Mouse (Mus musculus) right cerebral cortex, adult 18-20 months (tissue): ENCODE measurements around the gene Atf7ip.

Experiments used
- DNase-seq: peaks from one replicate; pipeline ENCODE4 v3.0.0; 2022; ENCODE audit warnings: mixed read lengths

Gene Atf7ip

GRCm38 (mm10) chr6:136525567-136525966, 19.6 kb downstream of the Atf7ip start:
- DNase-seq: no peak

GRCm38 (mm10) chr6:136529156-136529555, 23.2 kb downstream of the Atf7ip start:
- no peak for DNase-seq

GRCm38 (mm10) chr6:136531792-136532230, 25.8 kb downstream of the Atf7ip start:
- no peak for DNase-seq

- DNase-seq: peak; percentile 72
These were observed 26.7 kb downstream of the Atf7ip start for GRCm38 (mm10) chr6:136532535-136533291.

- no peak for DNase-seq
These were observed 27.8 kb downstream of the Atf7ip start for GRCm38 (mm10) chr6:136533804-136534203.

GRCm38 (mm10) chr6:136534444-136534843, 28.5 kb downstream of the Atf7ip start:
- DNase-seq: no peak

GRCm38 (mm10) chr6:136535176-136535575, 29.2 kb downstream of the Atf7ip start:
- no peak for DNase-seq

- DNase-seq: no peak
These were observed 30.2 kb downstream of the Atf7ip start for GRCm38 (mm10) chr6:136536121-136536520.

- DNase-seq: no peak
These were observed 35.4 kb downstream of the Atf7ip start for GRCm38 (mm10) chr6:136541350-136541749.

GRCm38 (mm10) chr6:136542105-136542504, 36.1 kb downstream of the Atf7ip start:
- no peak for DNase-seq

GRCm38 (mm10) chr6:136543164-136543563, 37.2 kb downstream of the Atf7ip start:
- peak; percentile 54 for DNase-seq

- no peak for DNase-seq
These were observed 39.4 kb downstream of the Atf7ip start for GRCm38 (mm10) chr6:136545284-136545870.

- DNase-seq: no peak
These were observed 40.3 kb downstream of the Atf7ip start for GRCm38 (mm10) chr6:136546286-136546685.

GRCm38 (mm10) chr6:136546987-136547386, 41.0 kb downstream of the Atf7ip start:
- no peak for DNase-seq

- DNase-seq: peak; percentile 91
These were observed 42.2 kb downstream of the Atf7ip start for GRCm38 (mm10) chr6:136548041-136548770.

- no peak for DNase-seq
These were observed 42.8 kb downstream of the Atf7ip start for GRCm38 (mm10) chr6:136548796-136549195.

- DNase-seq: no peak
These were observed 43.6 kb downstream of the Atf7ip start for GRCm38 (mm10) chr6:136549606-136550005.

- no peak for DNase-seq
These were observed 44.8 kb downstream of the Atf7ip start for GRCm38 (mm10) chr6:136550596-136551304.

GRCm38 (mm10) chr6:136551550-136552109, 45.7 kb downstream of the Atf7ip start:
- DNase-seq: no peak

GRCm38 (mm10) chr6:136553156-136553555, 47.2 kb downstream of the Atf7ip start:
- no peak for DNase-seq

- DNase-seq: peak; percentile 74
These were observed 48.0 kb downstream of the Atf7ip start for GRCm38 (mm10) chr6:136553767-136554569.
